Mouse (Mus musculus) C2C12 (cell line): ENCODE results near the gene Bcl2l13. TPM values are rescaled to one million over a fixed set of nuclear protein-coding genes. Genes with fewer than 3 reads are reported as not detected.

ENCODE experiments used
- H3K27me3 ChIP-seq: one replicate; pipeline ENCODE4 v1.6.1; 2011; ENCODE audit not compliant: control insufficient read depth, insufficient read depth, insufficient read length
- H3K36me3 ChIP-seq: one replicate; pipeline ENCODE4 v1.6.1; 2011; ENCODE audit not compliant: control insufficient read depth, insufficient read depth
- H3K4me3 ChIP-seq: one replicate; pipeline ENCODE4 v1.5.1; 2011; ENCODE audit warnings: mild to moderate bottlenecking, control low read depth; ENCODE audit not compliant: poor library complexity, insufficient read depth, severe bottlenecking
- H3K79me2 ChIP-seq: one replicate; pipeline ENCODE4 v1.6.1; 2011; ENCODE audit not compliant: control insufficient read depth, insufficient read depth
- H3K79me3 ChIP-seq: one replicate; pipeline ENCODE4 v1.6.1; 2011; ENCODE audit warnings: low read depth, control low read depth
- H3ac ChIP-seq: one replicate; pipeline ENCODE3; 2011; ENCODE audit warnings: low read depth; ENCODE audit not compliant: control insufficient read depth, insufficient read length
- CEBPB ChIP-seq: IDR thresholded peaks from one replicate; pipeline ENCODE4 v1.6.1; 2011; ENCODE audit warnings: low read depth, mild to moderate bottlenecking, control low read depth, moderate library complexity
- CTCF ChIP-seq: IDR thresholded peaks from one replicate; pipeline ENCODE4 v1.5.1; 2011; ENCODE audit not compliant: control insufficient read depth, insufficient read depth, insufficient read length
- FOSL1 ChIP-seq: IDR thresholded peaks from one replicate; pipeline ENCODE4 v1.8.0; 2011; ENCODE audit warnings: mild to moderate bottlenecking, low read length; ENCODE audit not compliant: poor library complexity, insufficient read depth, severe bottlenecking
- MAX ChIP-seq: IDR thresholded peaks from one replicate; pipeline ENCODE4 v1.6.1; 2011; ENCODE audit warnings: mild to moderate bottlenecking, control low read depth
- MYOD1 ChIP-seq: IDR thresholded peaks from one replicate; pipeline ENCODE4 v1.6.1; 2011; ENCODE audit warnings: low read depth; ENCODE audit not compliant: control insufficient read depth, insufficient read length
- MYOG ChIP-seq: IDR thresholded peaks from one replicate; pipeline ENCODE4 v1.6.1; 2011; ENCODE audit not compliant: control insufficient read depth, insufficient read length; ENCODE audit errors: extremely low read depth
- USF1 ChIP-seq: IDR thresholded peaks from one replicate; pipeline ENCODE4 v1.6.1; 2011; ENCODE audit warnings: low read depth, mild to moderate bottlenecking, control low read depth, moderate library complexity
- polyA plus RNA-seq: library from polyadenylated mRNA; unstranded; fragments of >200 nt; fragmentation: generic; extraction: Trizol; gene quantifications from one replicate; pipeline ENCODE4 v1.2.1, GENCODE M21; 2012; ENCODE audit warnings: missing spikeins

Gene Bcl2l13
- polyA plus RNA-seq, 1 experiment, result 24.6 TPM

DNA sequence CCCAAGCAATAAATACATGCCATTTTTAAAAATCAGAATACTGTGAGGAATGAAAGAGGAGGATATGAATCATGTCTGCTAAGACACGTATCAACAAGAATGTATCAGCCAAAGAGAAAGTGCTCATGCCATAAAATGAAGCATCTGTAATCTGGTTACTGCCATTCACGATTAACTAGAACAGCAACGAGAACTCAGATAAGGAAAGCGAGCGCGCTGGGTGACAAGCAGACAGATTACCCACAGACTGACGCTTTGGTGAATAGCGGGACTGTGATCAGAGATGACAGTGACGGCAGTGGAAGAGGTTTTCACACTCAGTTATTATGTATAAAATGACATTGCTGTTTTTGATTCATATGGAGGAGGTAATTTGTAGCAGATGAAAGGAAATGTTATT is 37.9 kb downstream of the Bcl2l13 start:
- H3K4me3 ChIP-seq, result no peak overlapping the region
- no peaks in the 10 kb centered on the region for H3K79me2 ChIP-seq
- peaks cover 2% of the 10 kb centered on the region for H3K79me3 ChIP-seq
- no peaks in the 10 kb centered on the region for H3K27me3 ChIP-seq
- TF ChIP-seq MYOG, result no peak
- TF ChIP-seq CTCF, result no peak
- TF ChIP-seq MAX, result no peak
- no peak for TF ChIP-seq CEBPB
- TF ChIP-seq FOSL1, result no peak
- TF ChIP-seq MYOD1, result no peak
- no peak for TF ChIP-seq USF1
- peaks cover 14% of the 10 kb centered on the region for H3K36me3 ChIP-seq
- H3ac ChIP-seq, result no peak overlapping the region

DNA sequence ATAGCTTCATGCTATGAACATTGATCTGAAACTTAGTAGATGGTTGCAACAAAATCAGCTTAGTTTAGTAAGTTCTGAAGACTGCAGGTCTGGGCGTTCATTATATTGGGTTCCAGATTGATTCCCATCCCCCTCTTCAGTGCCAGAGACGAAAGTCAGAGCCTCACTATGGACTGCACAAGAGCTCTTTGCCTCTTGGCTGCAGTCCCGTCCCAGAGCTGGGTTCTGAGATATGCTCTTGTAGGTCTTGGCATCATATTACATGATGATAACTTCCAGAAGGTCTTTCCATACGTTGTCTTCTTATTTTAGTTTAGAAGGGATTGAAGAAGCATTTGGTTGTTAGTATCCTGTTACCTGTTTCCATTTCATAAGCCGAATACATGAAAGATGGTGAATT is 43.0 kb downstream of the Bcl2l13 start:
- no peaks in the 10 kb centered on the region for H3K79me3 ChIP-seq
- peaks cover 15% of the 10 kb centered on the region for H3K36me3 ChIP-seq

DNA sequence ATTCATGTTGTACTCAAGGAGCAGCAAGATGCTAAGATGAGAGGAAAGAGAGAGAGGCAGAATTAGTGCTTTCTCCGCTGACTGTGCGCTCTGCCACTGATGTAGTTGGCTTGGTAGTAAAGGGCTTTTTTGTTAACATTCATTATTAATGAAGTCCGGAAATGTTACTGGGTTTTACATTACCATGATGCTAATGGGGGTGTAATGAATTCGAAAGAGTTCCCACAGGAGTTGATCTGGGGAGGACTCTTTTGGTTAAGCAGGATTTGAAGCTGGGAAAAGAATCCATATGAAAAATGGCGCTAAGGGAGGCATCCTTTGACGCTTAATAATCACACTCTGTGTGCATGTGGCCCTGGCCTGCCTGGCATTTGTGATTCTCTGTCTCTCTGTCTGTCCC is 48.4 kb downstream of the Bcl2l13 start:
- TF ChIP-seq MYOD1 (no peak), MAX (no peak), FOSL1 (no peak), USF1 (no peak), MYOG (no peak)
- Histone ChIP-seq H3K79me3 (no peaks in the 10 kb centered on the region), H3K79me2 (no peaks in the 10 kb centered on the region), H3K4me3 (no peak overlapping the region), H3K36me3 (peaks cover 25% of the 10 kb centered on the region), H3K27me3 (no peaks in the 10 kb centered on the region), H3ac (no peak overlapping the region)

More for the DNA sequence above, 43.0 kb downstream of the Bcl2l13 start:
- Histone ChIP-seq H3K27me3 (no peaks in the 10 kb centered on the region), H3K4me3 (no peak overlapping the region), H3ac (no peak overlapping the region), H3K79me2 (no peaks in the 10 kb centered on the region)
- TF ChIP-seq MYOG (no peak), FOSL1 (no peak)

DNA sequence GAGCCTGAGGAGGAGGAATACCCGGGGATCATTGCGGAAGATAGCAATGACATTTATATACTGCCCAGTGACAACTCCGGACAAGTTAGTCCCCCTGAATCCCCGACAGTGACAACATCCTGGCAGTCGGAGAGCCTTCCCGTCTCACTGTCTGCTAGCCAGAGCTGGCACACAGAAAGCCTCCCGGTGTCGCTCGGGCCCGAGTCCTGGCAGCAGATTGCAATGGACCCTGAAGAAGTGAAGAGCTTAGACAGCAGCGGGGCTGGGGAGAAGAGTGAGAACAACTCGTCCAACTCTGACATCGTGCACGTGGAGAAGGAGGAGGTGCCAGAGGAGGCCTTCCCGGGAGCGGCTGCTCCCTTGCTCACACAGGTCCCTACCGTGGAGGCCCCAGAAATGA is 50.7 kb downstream of the Bcl2l13 start:
- no peaks in the 10 kb centered on the region for H3K27me3 ChIP-seq
- H3K4me3 ChIP-seq, result no peak overlapping the region
- no peaks in the 10 kb centered on the region for H3K79me2 ChIP-seq
- peaks cover 35% of the 10 kb centered on the region for H3K36me3 ChIP-seq
- no peaks in the 10 kb centered on the region for H3K79me3 ChIP-seq
- no peak overlapping the region for H3ac ChIP-seq
- no peak for TF ChIP-seq MYOD1
- no peak for TF ChIP-seq MAX
- TF ChIP-seq CEBPB, result no peak
- TF ChIP-seq USF1, result no peak
- no peak for TF ChIP-seq MYOG
- no peak for TF ChIP-seq FOSL1
- TF ChIP-seq CTCF, result no peak

DNA sequence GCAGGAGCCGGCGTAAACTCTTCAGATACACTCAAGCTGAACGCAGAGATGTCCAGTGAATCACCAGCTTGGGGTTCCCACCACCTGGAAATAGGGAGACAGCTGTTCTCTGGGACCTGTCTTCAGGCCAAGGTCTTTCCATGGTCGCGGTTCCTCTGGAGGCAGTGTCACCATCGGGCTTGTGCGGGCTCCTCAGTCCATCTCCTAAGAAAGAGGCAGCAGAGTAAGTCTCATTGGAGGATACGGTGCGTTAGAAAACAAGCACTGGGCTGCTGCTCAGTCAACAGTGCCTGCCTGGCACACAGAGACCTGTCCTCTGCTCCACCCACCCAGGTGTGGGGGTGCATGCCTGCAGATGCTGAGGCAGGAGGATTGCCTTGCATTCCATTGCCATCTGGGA is 58.1 kb downstream of the Bcl2l13 start:
- H3K79me3 ChIP-seq, result no peaks in the 10 kb centered on the region
- TF ChIP-seq CEBPB, result no peak
- TF ChIP-seq FOSL1, result no peak
- no peak for TF ChIP-seq MYOD1
- no peak for TF ChIP-seq MYOG
- no peak for TF ChIP-seq CTCF
- no peak for TF ChIP-seq USF1
- no peak for TF ChIP-seq MAX
- no peak overlapping the region for H3K4me3 ChIP-seq
- H3K27me3 ChIP-seq, result no peaks in the 10 kb centered on the region
- peaks cover 89% of the 10 kb centered on the region for H3K36me3 ChIP-seq
- H3K79me2 ChIP-seq, result no peaks in the 10 kb centered on the region
- H3ac ChIP-seq, result no peak overlapping the region

DNA sequence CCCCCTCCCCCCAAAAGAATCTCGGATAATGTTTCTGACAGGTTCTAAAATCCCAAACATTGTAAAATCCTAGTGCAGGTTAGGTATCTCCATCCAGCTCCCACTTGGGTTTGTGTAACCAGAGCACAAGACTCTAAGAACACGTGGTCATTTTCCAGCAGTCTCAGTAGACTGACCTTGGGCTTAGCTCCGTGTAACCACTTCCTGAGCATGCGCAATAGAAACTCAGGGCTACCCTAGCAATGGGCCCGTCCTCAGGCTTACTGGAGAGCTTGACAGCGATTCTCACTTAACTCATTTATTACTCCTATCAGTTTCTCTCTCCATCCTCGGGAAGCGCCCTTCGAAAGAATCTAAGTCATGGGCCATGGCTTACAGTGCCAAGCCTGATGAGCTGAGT is 58.5 kb downstream of the Bcl2l13 start:
- Histone ChIP-seq H3ac (no peak overlapping the region), H3K27me3 (no peaks in the 10 kb centered on the region), H3K36me3 (peaks cover 89% of the 10 kb centered on the region), H3K79me3 (no peaks in the 10 kb centered on the region), H3K79me2 (no peaks in the 10 kb centered on the region), H3K4me3 (no peak overlapping the region)
- TF ChIP-seq MYOD1 (no peak), CTCF (no peak), CEBPB (no peak), FOSL1 (no peak), MYOG (no peak), USF1 (no peak), MAX (no peak)
